Mouse (Mus musculus) stomach, postnatal 0 days (tissue): Measurements from ENCODE around the gene Uap1.

Source experiments
- CTCF ChIP-seq: IDR thresholded peaks from 2 replicates; pipeline ENCODE4 v1.5.1; 2016; ENCODE audit warnings: antibody characterized with exemption, low read depth, mild to moderate bottlenecking, moderate library complexity
- EP300 ChIP-seq: optimal IDR thresholded peaks from 2 replicates; pipeline ENCODE3; 2016; ENCODE audit warnings: antibody characterized with exemption

GRCm38 (mm10) chr1:170152552-170152951 is 22.2 kb downstream of the Uap1 start:
- TF ChIP-seq EP300 (no peak), CTCF (no peak)
